ENCODE assay signal across 23 mouse cellular contexts in the genomic region with DNA sequence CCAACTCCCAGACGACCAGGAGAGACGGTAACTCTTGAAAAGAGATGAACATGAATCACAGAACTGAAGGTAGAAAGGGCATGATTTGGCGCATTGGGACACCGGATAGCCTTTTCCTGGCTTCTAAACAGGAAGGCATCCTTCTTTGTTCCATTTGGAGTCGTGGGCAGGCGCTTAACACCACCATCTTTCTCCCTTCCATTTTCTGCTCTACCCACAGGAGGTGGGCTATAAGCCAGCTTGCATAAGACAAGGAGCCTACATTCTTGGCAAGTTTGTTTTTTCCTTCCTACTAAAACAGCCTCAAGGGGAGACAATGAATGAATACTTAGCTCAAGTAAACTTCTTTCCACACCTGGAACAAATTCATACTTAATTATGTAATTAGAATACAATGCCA.
A peak's percentile ranks its signal among the peaks of the same experiment; 100 is the strongest.
DNase-seq lines count a peak whose midpoint lies in the region; ATAC-seq lines count a peak whose summit lies in the region.
"Had no signal": no experiment of that assay in that cellular context is flagged by ENCODE, and none has a peak within 500 bp of the region (broad histone marks: within the 10 kb centered on the region; RNA-seq: fewer than 3 reads in every experiment).

No protein-coding gene starts in this region.

- peak; percentile 29 to 39 for DNase-seq in frontal cortex, postnatal 36 days (ENCODE audit: low spot score in 2 of 2)
- DNase-seq in frontal cortex, postnatal 14 days (ENCODE audit: low spot score in 2 of 2), result no peak
- peak; percentile 60 for DNase-seq in right cerebral cortex, adult 18-20 months
- DNase-seq in right cerebral cortex, postnatal 10 days (ENCODE audit: low spot score in 2 of 2), result no peak
- peak; percentile 5 for DNase-seq in fat pad, adult 2 months (ENCODE audit: extremely low read depth, low read depth, low spot score)
- DNase-seq in MN1 (ENCODE audit: low spot score), result no peak
- DNase-seq: adrenal gland, adult 8-10 months; adrenal gland, postnatal 25 days; cerebellum, adult 11 months; cerebellum, adult 2 months; cerebellum, adult 9-11 months; cerebellum, postnatal 25 days; embryo, embryonic 11 days; gastrocnemius, adult 2 months; gastrocnemius, postnatal 14 days; heart, adult 11 months had no signal

- no peak for ATAC-seq in cerebellum, adult (ENCODE audit: insufficient number of reproducible peaks, low FRiP score, low TSS enrichment)
- ATAC-seq: activated CD4-positive, CD25-positive, alpha-beta regulatory T cell, adult 4 months; CD4-positive, CD25-positive, alpha-beta regulatory T cell, adult 4 months; forebrain, embryonic 13.5 days; forebrain, embryonic 16.5 days; hindbrain, embryonic 16.5 days; intestine, embryonic 15.5 days had no signal

Comparison
In these comparisons a context has a peak if more than half of its experiments do, and no peak if none do; other contexts are left out.
1. DNase-seq: peak in frontal cortex, postnatal 36 days (2 of 2), right cerebral cortex, adult 18-20 months (single experiment) and fat pad, adult 2 months (single experiment); none in frontal cortex, postnatal 14 days (0 of 2), right cerebral cortex, postnatal 10 days (0 of 2) and MN1 (single experiment).